In genomic region chr3:53703126-53703505, GRCm38 (mm10) we compare ENCODE assay signal across 10 mouse cellular contexts. TPM values are rescaled to one million over a fixed set of nuclear protein-coding genes. Genes with fewer than 3 reads are reported as not detected.
A peak's percentile ranks its signal among the peaks of the same experiment; 100 is the strongest.
DNase-seq lines count a peak whose midpoint lies in the region; ATAC-seq lines count a peak whose summit lies in the region.
"Had no signal": no experiment of that assay in that cellular context is flagged by ENCODE, and none has a peak within 500 bp of the region (broad histone marks: within the 10 kb centered on the region; RNA-seq: fewer than 3 reads in every experiment).

No protein-coding gene starts in this region.

- no peak for ATAC-seq in erythroblast, adult 5-6 weeks (replicated peaks; ENCODE audit: low FRiP score, poor library complexity, severe bottlenecking)

- DNase-seq in heart, postnatal 10 days, result peak; percentile 5 to 13
- DNase-seq in heart, postnatal 14 days, result no peak
- DNase-seq in cerebellum, adult 11-12 months, result peak; percentile 72
- peak; percentile 9 for DNase-seq in embryo, embryonic 9.5 days (ENCODE audit: extremely low spot score)
- DNase-seq in kidney, postnatal 10 days, result peak; percentile 14
- no peak for DNase-seq in c-Kit-positive CD71-positive TER-119-positive erythroid progenitor cells, embryonic 14.5 days (ENCODE audit: low spot score)
- no peak for DNase-seq in left cerebral cortex, postnatal 10 days (ENCODE audit: extremely low spot score in 1 of 2, low spot score in 2 of 2)
- DNase-seq: heart, adult 2 months; lung, adult 18-20 months had no signal

- intact Hi-C loops in heart, postnatal 10 days (cut with DNase I), result no loop called here
- intact Hi-C loops in heart, postnatal 14 days (cut with DNase I), result no loop called here
- intact Hi-C loops in left cerebral cortex, postnatal 10 days (cut with DNase I), result no loop called here

RNA-seq across cellular contexts. Expression of gene Frem2, which starts 46.0 kb away (rescaled TPM):
- 10 to 100 TPM; 16.8 to 22.9 TPM for total RNA-seq in heart, postnatal 10 days (2021)
- total RNA-seq in heart, postnatal 14 days (2021), result 10 to 100 TPM; 14.6 to 15.0 TPM
- not detected in 2 replicates for total RNA-seq in erythroblast, adult 5-6 weeks (2015; ENCODE audit: low replicate concordance)
- not detected in 2 replicates for total RNA-seq in erythroblast, adult 5-6 weeks (2017; ENCODE audit: low replicate concordance)
- total RNA-seq in left cerebral cortex, postnatal 10 days (2021), result 1 to 10 TPM; 5.2 to 6.2 TPM

Comparison
In these comparisons a context has a peak if more than half of its experiments do, and no peak if none do; other contexts are left out.
1. DNase-seq: peak in heart, postnatal 10 days (2 of 2), cerebellum, adult 11-12 months (single experiment), embryo, embryonic 9.5 days (single experiment) and kidney, postnatal 10 days (single experiment); none in heart, postnatal 14 days (0 of 2), c-Kit-positive CD71-positive TER-119-positive erythroid progenitor cells, embryonic 14.5 days (single experiment) and left cerebral cortex, postnatal 10 days (0 of 2).
2. RNA of gene Frem2, which starts 46.0 kb away (total RNA-seq): 16.8 to 22.9 TPM in heart, postnatal 10 days, 14.6 to 15.0 TPM in heart, postnatal 14 days and 5.2 to 6.2 TPM in left cerebral cortex, postnatal 10 days; not detected in erythroblast, adult 5-6 weeks; every median in the first group is over 4 times any median in the second.